Mouse (Mus musculus): ENCODE measurements around the gene 4933424G06Rik. TPM values are rescaled to one million over a fixed set of nuclear protein-coding genes. Genes with fewer than 3 reads are reported as not detected.

Gene 4933424G06Rik
- polyA plus RNA-seq, 1 experiment from 2014 or later: 0.43 TPM

GRCm38 (mm10) chr1:36785238-36785641 lies 75.3 kb downstream of the 4933424G06Rik start:
- WGBS: 2% methylated on average over 16 of the region's 16 CpGs
- H3K27ac ChIP-seq: peak overlapping the region; percentile 88
- peak; percentile 69 for ATAC-seq (ENCODE audit: low FRiP score)

GRCm38 (mm10) chr1:36786377-36786776 lies 76.4 kb downstream of the 4933424G06Rik start:
- Histone ChIP-seq H3K9ac (no peak overlapping the region), H3K4me1 (replicated peaks) (peaks cover 5% of the 10 kb centered on the region; the same call in 1 of the 2 replicates), H3K27ac (no peak overlapping the region), H3K27me3 (0 out of 2 replicates have a peak, but pooled peaks cover 6% of the 10 kb centered on the region), H3K4me3 (no peak overlapping the region), H3K9me3 (no peaks in the 10 kb centered on the region), H3K36me3 (peaks cover 13% of the 10 kb centered on the region), H3K4me2 (no peak overlapping the region)
- ATAC-seq (ENCODE audit: low FRiP score): no peak
- 93% methylated on average over 7 of the region's 7 CpGs for WGBS

More at GRCm38 (mm10) chr1:36785238-36785641, 75.3 kb downstream of the 4933424G06Rik start:
- H3K9ac ChIP-seq: peak overlapping the region; percentile 84
- H3K9me3 ChIP-seq: no peaks in the 10 kb centered on the region
- H3K27me3 ChIP-seq: 0 out of 2 replicates have a peak, but pooled peaks cover 6% of the 10 kb centered on the region
- H3K4me2 ChIP-seq: peak overlapping the region; percentile 83
- H3K36me3 ChIP-seq: peaks cover 4% of the 10 kb centered on the region; the same call in 1 of the 2 replicates
- peak overlapping the region; percentile 45 for H3K4me3 ChIP-seq
- peaks cover 5% of the 10 kb centered on the region; the same call in 1 of the 2 replicates for H3K4me1 ChIP-seq (replicated peaks)

GRCm38 (mm10) chr1:36789416-36789815 lies 79.5 kb downstream of the 4933424G06Rik start:
- Histone ChIP-seq H3K4me3 (no peak overlapping the region), H3K27ac (no peak overlapping the region), H3K9me3 (no peaks in the 10 kb centered on the region), H3K27me3 (no peaks in the 10 kb centered on the region), H3K4me2 (no peak overlapping the region), H3K4me1 (replicated peaks) (peaks cover 5% of the 10 kb centered on the region; the same call in 1 of the 2 replicates), H3K9ac (no peak overlapping the region), H3K36me3 (peaks cover 42% of the 10 kb centered on the region)
- no peak for ATAC-seq (ENCODE audit: low FRiP score)
- WGBS: 72% methylated on average over 8 of the region's 8 CpGs

- 95% methylated on average over 7 of the region's 7 CpGs for WGBS
- H3K9ac ChIP-seq: no peak overlapping the region
- no peak overlapping the region for H3K4me2 ChIP-seq
- no peaks in the 10 kb centered on the region for H3K9me3 ChIP-seq
- H3K4me1 ChIP-seq (replicated peaks): no peaks in the 10 kb centered on the region
- ATAC-seq (ENCODE audit: low FRiP score): no peak
- no peak overlapping the region for H3K27ac ChIP-seq
- peaks cover 96% of the 10 kb centered on the region for H3K36me3 ChIP-seq
- H3K4me3 ChIP-seq: no peak overlapping the region
- H3K27me3 ChIP-seq: no peaks in the 10 kb centered on the region
These were observed 86.8 kb downstream of the 4933424G06Rik start for GRCm38 (mm10) chr1:36796711-36797110.

- Histone ChIP-seq H3K9ac (no peak overlapping the region), H3K4me1 (replicated peaks) (no peaks in the 10 kb centered on the region), H3K9me3 (no peaks in the 10 kb centered on the region), H3K27me3 (no peaks in the 10 kb centered on the region), H3K4me3 (no peak overlapping the region), H3K4me2 (no peak overlapping the region), H3K36me3 (peaks cover 97% of the 10 kb centered on the region), H3K27ac (no peak overlapping the region)
- no peak for ATAC-seq (ENCODE audit: low FRiP score)
- WGBS: 90% methylated on average over 9 of the region's 10 CpGs
These were observed 87.5 kb downstream of the 4933424G06Rik start for GRCm38 (mm10) chr1:36797481-36797880.

- Histone ChIP-seq H3K4me1 (replicated peaks) (no peaks in the 10 kb centered on the region), H3K27ac (no peak overlapping the region), H3K4me2 (no peak overlapping the region), H3K9ac (no peak overlapping the region), H3K27me3 (no peaks in the 10 kb centered on the region), H3K9me3 (no peaks in the 10 kb centered on the region), H3K36me3 (peaks cover 92% of the 10 kb centered on the region), H3K4me3 (no peak overlapping the region)
- WGBS: 87% methylated on average over 3 of the region's 3 CpGs
- no peak for ATAC-seq (ENCODE audit: low FRiP score)
These were observed 90.5 kb downstream of the 4933424G06Rik start for GRCm38 (mm10) chr1:36800379-36801011.

GRCm38 (mm10) chr1:36804259-36804658 lies 94.3 kb downstream of the 4933424G06Rik start:
- H3K27ac ChIP-seq: no peak overlapping the region
- 84% methylated on average over 9 of the region's 9 CpGs for WGBS
- peaks cover 89% of the 10 kb centered on the region for H3K36me3 ChIP-seq
- no peaks in the 10 kb centered on the region for H3K9me3 ChIP-seq
- no peak overlapping the region for H3K9ac ChIP-seq
- no peaks in the 10 kb centered on the region for H3K4me1 ChIP-seq (replicated peaks)
- no peaks in the 10 kb centered on the region for H3K27me3 ChIP-seq
- H3K4me2 ChIP-seq: no peak overlapping the region
- ATAC-seq (ENCODE audit: low FRiP score): no peak
- H3K4me3 ChIP-seq: no peak overlapping the region

- no peak overlapping the region for H3K4me2 ChIP-seq
- no peaks in the 10 kb centered on the region for H3K27me3 ChIP-seq
- no peaks in the 10 kb centered on the region for H3K4me1 ChIP-seq (replicated peaks)
- no peak overlapping the region for H3K9ac ChIP-seq
- H3K9me3 ChIP-seq: no peaks in the 10 kb centered on the region
- H3K36me3 ChIP-seq: peaks cover 89% of the 10 kb centered on the region
- H3K4me3 ChIP-seq: no peak overlapping the region
- peak overlapping the region; percentile 26; the same call in 1 of the 2 replicates for H3K27ac ChIP-seq
- over 99% methylated on average over 4 of the region's 4 CpGs for WGBS
- no peak for ATAC-seq (ENCODE audit: low FRiP score)
These were observed 94.9 kb downstream of the 4933424G06Rik start for GRCm38 (mm10) chr1:36804833-36805232.

GRCm38 (mm10) chr1:36806181-36806905 lies 96.4 kb downstream of the 4933424G06Rik start:
- H3K27ac ChIP-seq: no peak overlapping the region

GRCm38 (mm10) chr1:36807086-36807485 lies 97.1 kb downstream of the 4933424G06Rik start:
- H3K9ac ChIP-seq: no peak overlapping the region
- peaks cover 91% of the 10 kb centered on the region for H3K36me3 ChIP-seq
- no peak overlapping the region for H3K27ac ChIP-seq
- H3K27me3 ChIP-seq: no peaks in the 10 kb centered on the region
- H3K4me2 ChIP-seq: no peak overlapping the region
- WGBS: 95% methylated on average over 1 of the region's 1 CpGs
- H3K4me3 ChIP-seq: no peak overlapping the region
- no peak for ATAC-seq (ENCODE audit: low FRiP score)
- H3K9me3 ChIP-seq: no peaks in the 10 kb centered on the region
- no peaks in the 10 kb centered on the region for H3K4me1 ChIP-seq (replicated peaks)

More at GRCm38 (mm10) chr1:36806181-36806905, 96.4 kb downstream of the 4933424G06Rik start:
- no peaks in the 10 kb centered on the region for H3K9me3 ChIP-seq
- H3K4me2 ChIP-seq: no peak overlapping the region
- H3K4me1 ChIP-seq (replicated peaks): no peaks in the 10 kb centered on the region
- no peaks in the 10 kb centered on the region for H3K27me3 ChIP-seq
- H3K4me3 ChIP-seq: no peak overlapping the region
- H3K9ac ChIP-seq: no peak overlapping the region
- WGBS: 94% methylated on average over 7 of the region's 7 CpGs
- H3K36me3 ChIP-seq: peaks cover 91% of the 10 kb centered on the region
- ATAC-seq (ENCODE audit: low FRiP score): no peak

All from hindbrain, embryonic 13.5 days (tissue).